Mouse (Mus musculus) liver, embryonic 14.5 days (tissue): ENCODE data around the gene Gm6583. TPM values are rescaled to one million over a fixed set of nuclear protein-coding genes. Genes with fewer than 3 reads are reported as not detected.

Experiments used
- ATAC-seq: fragments of 200-750 bp; cut with Nextera tagmentation; 2 replicates; pipeline ENCODE4 v1.8.0; 2017; ENCODE audit warnings: moderate number of reproducible peaks, mild to moderate bottlenecking, moderate library complexity; ENCODE audit not compliant: insufficient read depth
- DNase-seq, 3 experiments: peaks; one replicate each; pipeline ENCODE4 v3.0.0-alpha.2; 2012 to 2013; ENCODE audit warnings: low read depth in 3 of 3, low spot score in 3 of 3
- H3K27ac ChIP-seq: fragments of 300-500 bp; sonication (generic); 2 replicates; pipeline ENCODE4 v1.5.1; 2014; ENCODE audit warnings: moderate library complexity, mild to moderate bottlenecking, control low read depth, inconsistent platforms
- H3K27me3 ChIP-seq: fragments of 300-500 bp; sonication (generic); 2 replicates; pipeline ENCODE4 v1.6.1; 2014; ENCODE audit warnings: mild to moderate bottlenecking, low read length, moderate library complexity; ENCODE audit not compliant: control insufficient read depth, insufficient read depth
- H3K36me3 ChIP-seq: fragments of 300-500 bp; sonication (generic); replicated peaks from 2 replicates; pipeline ENCODE4 v1.6.1; 2014; ENCODE audit warnings: low read depth; ENCODE audit not compliant: control insufficient read depth, insufficient read depth
- H3K4me1 ChIP-seq, 2 experiments: fragments of 200-500 bp in 1 of 2; fragments of 300-500 bp in 1 of 2; sonication (generic) in 1 of 2; replicated peaks; 2 replicates each; pipeline ENCODE4 v1.6.1; 2012 to 2014; ENCODE audit warnings: antibody characterized with exemption in 1 of 2, inconsistent platforms in 1 of 2, low read length in 1 of 2; ENCODE audit not compliant: control insufficient read depth in 2 of 2, insufficient read depth in 2 of 2
- H3K4me2 ChIP-seq: fragments of 300-500 bp; sonication (generic); 2 replicates; pipeline ENCODE4 v1.6.1; 2014; ENCODE audit warnings: low read depth, mild to moderate bottlenecking, control low read depth, moderate library complexity
- H3K4me3 ChIP-seq, 2 experiments: fragments of 200-500 bp in 1 of 2; fragments of 300-500 bp in 1 of 2; sonication (generic) in 1 of 2; 2 replicates each; pipeline ENCODE4 v1.5.1; 2012 to 2014; ENCODE audit warnings: low read depth in 2 of 2, low read length in 2 of 2, mild to moderate bottlenecking in 2 of 2, control low read depth in 1 of 2, inconsistent platforms in 1 of 2, moderate library complexity in 1 of 2; ENCODE audit not compliant: insufficient read depth in 1 of 2
- H3K9ac ChIP-seq: fragments of 300-500 bp; sonication (generic); replicated peaks from 2 replicates; pipeline ENCODE4 v1.6.1; 2014; ENCODE audit warnings: mild to moderate bottlenecking, control low read depth, moderate library complexity
- H3K9me3 ChIP-seq: fragments of 300-500 bp; sonication (generic); 2 replicates; pipeline ENCODE4 v1.6.1; 2016; ENCODE audit warnings: low read length, mixed read lengths; ENCODE audit not compliant: control insufficient read depth
- CTCF ChIP-seq: IDR thresholded peaks from 2 replicates; pipeline ENCODE4 v1.5.1; 2016; ENCODE audit warnings: antibody characterized with exemption, low read depth, control low read depth
- EP300 ChIP-seq: IDR thresholded peaks from 2 replicates; pipeline ENCODE4 v1.6.1; 2016; ENCODE audit warnings: antibody characterized with exemption, low read depth
- WGBS: fragments of 180-500 bp; shearing (Covaris S2); extraction: QIAGEN DNeasy Blood & Tissue Kit; methylation state at CpG from one replicate; pipeline ENCODE4 v1.1.7; 2014; ENCODE audit not compliant: insufficient replicate concordance; 5-methylcytosine and 5-hydroxymethylcytosine counted together
- polyA plus RNA-seq, 2 experiments: library from polyadenylated mRNA; depleted of rRNA in 1 of 2; stranded (reverse) in 1 of 2; unstranded in 1 of 2; fragments of >200 nt; fragmentation: Nextera tagmentation in 1 of 2; extraction: Ambion mirVana in 1 of 2; gene quantifications; 2 replicates each; pipeline versions ENCODE4 v1.2.1 to v1.2.3; 2012 to 2014

Gm6583 gene
- polyA plus RNA-seq, 2 experiments: 0.08 to 0.09 TPM

GRCm38 (mm10) chr5:112385973-112386372, 30.1 kb upstream of the Gm6583 start:
- Histone ChIP-seq H3K4me2 (no peak overlapping the region), H3K36me3 (no peaks in the 10 kb centered on the region), H3K4me1 (peaks cover 0 to 15% of the 10 kb centered on the region in 2 experiments; a peak in 2 of 4 replicates), H3K9me3 (no peaks in the 10 kb centered on the region), H3K9ac (no peak overlapping the region), H3K4me3 (no peak overlapping the region), H3K27ac (no peak overlapping the region), H3K27me3 (no peaks in the 10 kb centered on the region; the same call in 1 of the 2 replicates)
- WGBS: 35% methylated on average over 2 of the region's 2 CpGs
- peak; percentile 91 for ATAC-seq
- DNase-seq: peak; percentile 35 to 69 (median 52)
- TF ChIP-seq CTCF (no peak), EP300 (no peak)

- ATAC-seq: no peak
- 13% methylated on average over 13 of the region's 13 CpGs for WGBS
- no peaks in the 10 kb centered on the region for H3K9me3 ChIP-seq
- no peak overlapping the region for H3K9ac ChIP-seq
- no peaks in the 10 kb centered on the region for H3K36me3 ChIP-seq
- no peak overlapping the region for H3K4me2 ChIP-seq
- no peaks in the 10 kb centered on the region for H3K27me3 ChIP-seq
- TF ChIP-seq CTCF: no peak
- TF ChIP-seq EP300: no peak
- DNase-seq: no peak
- peaks cover 0 to 15% of the 10 kb centered on the region in 2 experiments; a peak in 2 of 4 replicates for H3K4me1 ChIP-seq
- no peak overlapping the region for H3K27ac ChIP-seq
- H3K4me3 ChIP-seq: no peak overlapping the region
These were observed 29.1 kb upstream of the Gm6583 start for GRCm38 (mm10) chr5:112384805-112385472.

GRCm38 (mm10) chr5:112382641-112383330, 27.0 kb upstream of the Gm6583 start:
- 65% methylated on average over 17 of the region's 17 CpGs for WGBS
- no peaks in the 10 kb centered on the region for H3K27me3 ChIP-seq
- no peak overlapping the region for H3K4me3 ChIP-seq
- peaks cover 0 to 15% of the 10 kb centered on the region in 2 experiments; a peak in 2 of 4 replicates for H3K4me1 ChIP-seq
- H3K9me3 ChIP-seq: no peaks in the 10 kb centered on the region
- no peak for DNase-seq
- H3K27ac ChIP-seq: no peak overlapping the region
- H3K36me3 ChIP-seq: no peaks in the 10 kb centered on the region
- TF ChIP-seq CTCF (no peak), EP300 (no peak)
- H3K4me2 ChIP-seq: no peak overlapping the region
- H3K9ac ChIP-seq: no peak overlapping the region
- ATAC-seq: no peak

- no peaks in the 10 kb centered on the region for H3K27me3 ChIP-seq
- H3K4me1 ChIP-seq: peaks cover 0 to 15% of the 10 kb centered on the region in 2 experiments; a peak in 2 of 4 replicates
- 81% methylated on average over 9 of the region's 9 CpGs for WGBS
- H3K4me2 ChIP-seq: no peak overlapping the region
- no peak for ATAC-seq
- no peak overlapping the region for H3K4me3 ChIP-seq
- no peak overlapping the region for H3K27ac ChIP-seq
- no peak for TF ChIP-seq CTCF
- no peak for TF ChIP-seq EP300
- H3K9ac ChIP-seq: no peak overlapping the region
- no peaks in the 10 kb centered on the region for H3K9me3 ChIP-seq
- DNase-seq: no peak
- H3K36me3 ChIP-seq: no peaks in the 10 kb centered on the region
These were observed 26.2 kb upstream of the Gm6583 start for GRCm38 (mm10) chr5:112382042-112382441.

- Histone ChIP-seq H3K9ac (no peak overlapping the region), H3K9me3 (no peaks in the 10 kb centered on the region), H3K4me3 (no peak overlapping the region), H3K4me1 (peaks cover 0 to 12% of the 10 kb centered on the region in 2 experiments; a peak in 2 of 4 replicates), H3K36me3 (no peaks in the 10 kb centered on the region), H3K27ac (no peak overlapping the region), H3K4me2 (no peak overlapping the region), H3K27me3 (no peaks in the 10 kb centered on the region)
- TF ChIP-seq EP300: no peak
- 64% methylated on average over 11 of the region's 11 CpGs for WGBS
- DNase-seq (no peak), ATAC-seq (no peak)
These were observed 25.3 kb upstream of the Gm6583 start for GRCm38 (mm10) chr5:112381154-112381553.
